Mouse (Mus musculus): ENCODE measurements around the gene Mrpl51.

Mrpl51 gene

GRCm38 (mm10) chr6:125192016-125192714, 564 bp downstream of the Mrpl51 start:
- ATAC-seq (ENCODE audit: low TSS enrichment), result peak; percentile 90

DNA sequence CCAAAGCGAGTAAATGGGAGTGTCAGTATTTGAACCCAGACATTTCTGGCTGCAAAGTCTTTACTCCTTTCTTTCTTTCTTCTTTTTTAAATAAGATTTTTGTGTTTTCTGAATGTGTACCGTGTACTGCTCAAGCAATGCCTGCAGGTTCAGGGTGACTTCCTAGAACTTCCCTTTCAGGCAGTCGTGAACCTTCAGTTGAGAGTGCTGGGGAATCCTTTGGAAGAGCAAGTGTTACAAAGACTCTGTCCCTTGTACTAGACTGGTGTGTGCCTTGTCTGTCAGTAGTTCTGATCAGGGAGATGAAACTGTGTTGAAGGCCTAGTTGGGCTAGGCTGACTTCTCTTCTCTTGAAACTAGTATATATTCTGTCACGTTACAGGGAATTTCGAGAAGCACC, 1.2 kb downstream of the Mrpl51 start:
- ATAC-seq (ENCODE audit: low TSS enrichment), result no peak

DNA sequence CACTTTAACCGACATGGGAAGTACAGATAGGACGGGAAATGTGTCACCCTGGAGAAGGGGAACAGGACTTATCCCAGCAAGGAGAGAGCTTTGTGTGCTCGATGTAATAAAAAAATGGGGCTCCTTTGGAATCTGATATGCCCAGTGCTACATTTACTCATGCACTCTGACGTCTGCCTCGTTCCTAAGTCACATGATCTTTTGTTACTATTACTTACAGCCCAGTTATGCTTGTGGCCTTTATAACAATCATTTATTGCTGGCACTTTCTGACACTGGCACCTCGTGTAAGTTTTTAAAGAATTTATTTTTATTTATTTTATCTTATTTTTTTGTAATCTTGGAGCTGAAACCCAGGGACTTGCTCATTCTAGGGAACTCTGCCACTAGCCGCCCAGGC, 1.8 kb downstream of the Mrpl51 start:
- ATAC-seq (ENCODE audit: low TSS enrichment), result no peak

DNA sequence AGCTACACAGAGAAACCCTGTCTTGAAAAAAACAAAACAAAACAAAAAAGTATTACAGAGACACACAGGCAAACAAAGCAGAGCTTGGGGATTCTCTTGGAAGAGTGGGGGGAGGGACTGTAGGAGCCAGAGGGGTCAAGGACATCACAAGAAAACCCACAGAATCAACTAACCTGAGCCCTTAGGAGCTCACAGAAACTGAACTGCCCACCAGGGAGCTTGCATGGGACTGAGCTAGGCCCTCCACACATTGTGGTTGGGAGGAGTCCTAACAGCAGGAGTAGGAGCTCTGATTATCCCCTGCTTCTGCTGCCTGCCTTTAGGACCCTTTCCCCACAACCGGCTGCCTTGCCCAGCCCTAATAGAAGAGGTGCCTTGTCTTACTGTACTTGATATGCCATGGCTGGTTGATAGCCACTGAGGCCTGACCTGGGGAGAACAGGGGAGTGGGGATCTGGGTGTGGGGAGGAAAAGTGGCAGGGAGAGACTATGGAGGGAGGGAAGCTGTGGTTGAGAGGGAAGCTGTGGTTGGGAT, 4.0 kb downstream of the Mrpl51 start:
- no peak for ATAC-seq (ENCODE audit: low TSS enrichment)

DNA sequence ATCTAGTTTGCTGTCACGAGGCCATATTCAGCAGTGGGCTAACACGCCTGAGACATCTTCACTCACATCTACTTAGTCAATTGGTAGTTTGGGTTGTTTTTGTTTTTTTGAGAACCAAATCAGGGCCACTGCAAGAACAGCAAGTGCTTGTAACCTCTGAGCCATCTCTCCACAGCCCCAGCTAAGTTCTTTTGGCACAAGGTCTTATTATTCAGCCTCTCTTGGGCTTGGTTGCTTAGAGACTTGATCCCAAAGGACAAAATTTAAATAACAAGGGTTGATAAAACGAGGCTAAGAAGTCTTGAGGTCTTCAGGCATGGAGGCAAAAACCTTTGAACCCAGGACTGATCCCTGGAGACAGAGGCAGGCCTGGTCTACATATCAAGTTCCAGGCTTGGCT, 4.7 kb downstream of the Mrpl51 start:
- ATAC-seq (ENCODE audit: low TSS enrichment), result no peak

- ATAC-seq (ENCODE audit: low TSS enrichment), result peak; percentile 62; the same call in 1 of the 2 replicates
These were observed 5.6 kb downstream of the Mrpl51 start for GRCm38 (mm10) chr6:125197166-125197565.

GRCm38 (mm10) chr6:125210436-125210835, 18.8 kb downstream of the Mrpl51 start:
- no peak for ATAC-seq (ENCODE audit: low TSS enrichment)

DNA sequence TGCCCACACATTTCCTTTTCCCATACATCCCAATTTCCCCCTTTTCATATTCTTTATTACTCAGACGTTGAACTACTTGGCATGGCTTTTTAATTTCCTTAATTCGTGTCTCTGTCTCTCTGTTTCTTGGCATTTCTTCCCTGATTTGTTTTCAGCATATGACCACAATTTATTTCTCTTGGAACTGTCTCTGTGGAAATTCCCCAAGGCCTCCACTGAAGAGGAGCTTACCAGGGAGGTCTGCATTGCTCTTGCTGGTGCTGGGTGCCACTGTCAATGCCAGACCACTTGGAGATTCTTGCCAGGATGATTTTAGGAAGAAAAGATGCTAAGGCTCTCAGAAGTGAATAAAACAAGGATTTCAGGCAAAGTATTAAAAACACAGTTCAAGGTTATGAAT, 21.0 kb downstream of the Mrpl51 start:
- no peak for ATAC-seq (ENCODE audit: low TSS enrichment)

DNA sequence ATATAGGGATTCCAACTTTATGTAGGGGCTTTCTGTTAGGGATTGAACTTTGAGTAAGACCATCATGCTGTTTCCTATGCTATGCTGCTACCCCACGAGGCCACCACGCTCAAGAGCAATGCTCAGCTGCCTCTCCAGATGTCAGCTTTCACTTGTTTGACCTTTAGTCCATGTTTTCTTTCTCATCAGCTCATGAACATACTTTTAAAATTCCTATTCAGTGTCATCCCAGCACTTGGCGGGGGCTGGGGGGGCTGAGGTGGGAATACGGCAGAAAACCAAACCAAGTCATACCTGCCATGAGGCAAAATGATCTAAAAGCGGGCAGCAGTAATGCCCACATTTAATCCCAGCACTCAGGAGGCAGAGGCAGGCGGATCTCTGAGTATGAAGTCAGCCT, 21.5 kb downstream of the Mrpl51 start:
- ATAC-seq (ENCODE audit: low TSS enrichment), result no peak

DNA sequence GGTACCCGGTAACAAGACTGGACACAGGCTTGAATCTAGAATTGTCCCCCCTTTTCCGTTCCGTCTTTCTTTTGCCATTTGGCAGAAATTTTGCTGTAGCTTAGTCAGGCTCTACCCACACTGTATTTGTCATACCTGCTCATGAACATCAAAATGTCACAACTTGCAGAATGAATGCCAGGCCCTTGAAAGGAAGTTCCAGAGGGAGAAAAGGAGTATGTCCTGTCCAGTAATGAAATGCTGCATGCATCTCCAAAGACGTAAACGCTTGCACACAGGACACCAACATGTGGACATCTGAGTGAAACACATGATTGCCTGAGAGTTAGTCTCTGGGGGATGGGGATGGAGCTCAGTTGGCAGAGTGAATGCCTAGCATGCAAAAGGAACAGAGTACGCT, 22.1 kb downstream of the Mrpl51 start:
- no peak for ATAC-seq (ENCODE audit: low TSS enrichment)

DNA sequence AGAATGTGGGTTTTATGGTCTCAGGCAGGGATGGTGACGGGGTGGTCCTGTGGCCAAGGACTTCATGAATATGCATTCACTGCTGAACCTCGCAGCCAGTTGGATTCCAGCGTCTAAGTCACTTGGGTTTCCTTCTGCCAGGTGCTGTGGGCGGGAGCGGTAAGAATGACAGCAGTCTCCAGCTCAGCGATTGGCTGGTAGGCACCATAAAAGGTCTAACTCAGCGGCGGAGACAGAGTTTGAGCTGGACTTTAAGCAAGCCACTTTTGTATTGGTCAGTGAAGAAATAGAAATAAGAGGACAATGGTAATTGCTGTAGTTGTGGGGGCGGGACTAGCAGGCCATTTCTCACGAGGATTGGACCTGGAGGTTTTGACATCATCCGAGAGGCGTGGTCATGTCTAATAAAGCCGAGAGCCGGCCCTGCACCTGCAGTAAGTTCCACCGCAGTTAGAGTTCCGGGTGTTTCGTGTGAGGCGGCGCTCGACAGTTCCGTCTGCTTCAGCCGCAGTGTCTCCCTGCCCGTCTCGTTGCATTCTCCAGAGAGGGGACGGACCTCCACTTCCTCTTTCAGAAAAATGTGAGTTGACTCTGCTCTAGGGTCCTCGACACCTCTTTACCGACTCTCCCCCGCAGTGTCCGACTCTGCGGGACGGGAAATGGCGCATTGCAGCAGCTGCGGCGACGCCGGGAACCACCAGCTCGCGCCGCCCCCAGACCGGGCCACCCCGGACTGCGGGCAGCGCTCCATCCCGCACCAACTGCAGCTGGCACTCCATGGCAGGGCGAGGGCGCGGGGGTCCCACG, 23.8 kb downstream of the Mrpl51 start, which contains the start of gene Vamp1:
Vamp1 (plus strand) TSS at position 404 of the 807 bp plus-strand sequence.
- peak; percentile 89 for ATAC-seq (ENCODE audit: low TSS enrichment)

GRCm38 (mm10) chr6:125216898-125217297, 25.3 kb downstream of the Mrpl51 start:
- ATAC-seq (ENCODE audit: low TSS enrichment), result no peak

- ATAC-seq (ENCODE audit: low TSS enrichment), result no peak
These were observed 26.3 kb downstream of the Mrpl51 start for GRCm38 (mm10) chr6:125217899-125218298.

GRCm38 (mm10) chr6:125218963-125219362, 27.4 kb downstream of the Mrpl51 start:
- no peak for ATAC-seq (ENCODE audit: low TSS enrichment)

- no peak for ATAC-seq (ENCODE audit: low TSS enrichment)
These were observed 29.6 kb downstream of the Mrpl51 start for GRCm38 (mm10) chr6:125221115-125221745.

DNA sequence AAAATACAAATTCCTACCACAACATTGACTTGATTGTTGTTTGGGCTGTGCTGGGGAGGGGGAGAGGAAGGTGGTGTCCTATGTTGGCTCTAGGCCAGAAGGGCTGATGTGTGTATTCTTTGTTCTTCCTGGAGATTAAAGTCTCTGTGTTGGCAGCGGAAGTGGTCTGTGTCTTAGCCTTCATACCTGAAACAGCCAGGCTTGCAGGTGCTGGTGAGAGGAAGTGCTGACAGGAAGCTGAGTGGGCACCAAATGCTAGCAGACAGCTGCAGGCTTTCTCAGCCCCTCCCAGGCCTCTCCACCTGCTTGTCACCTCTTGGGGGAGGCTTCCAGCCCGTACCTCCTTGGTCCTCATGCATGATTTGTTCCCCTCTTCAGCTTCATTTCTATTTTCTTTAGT, 30.5 kb downstream of the Mrpl51 start:
- ATAC-seq (ENCODE audit: low TSS enrichment), result no peak

GRCm38 (mm10) chr6:125222577-125222976, 31.0 kb downstream of the Mrpl51 start:
- no peak for ATAC-seq (ENCODE audit: low TSS enrichment)

DNA sequence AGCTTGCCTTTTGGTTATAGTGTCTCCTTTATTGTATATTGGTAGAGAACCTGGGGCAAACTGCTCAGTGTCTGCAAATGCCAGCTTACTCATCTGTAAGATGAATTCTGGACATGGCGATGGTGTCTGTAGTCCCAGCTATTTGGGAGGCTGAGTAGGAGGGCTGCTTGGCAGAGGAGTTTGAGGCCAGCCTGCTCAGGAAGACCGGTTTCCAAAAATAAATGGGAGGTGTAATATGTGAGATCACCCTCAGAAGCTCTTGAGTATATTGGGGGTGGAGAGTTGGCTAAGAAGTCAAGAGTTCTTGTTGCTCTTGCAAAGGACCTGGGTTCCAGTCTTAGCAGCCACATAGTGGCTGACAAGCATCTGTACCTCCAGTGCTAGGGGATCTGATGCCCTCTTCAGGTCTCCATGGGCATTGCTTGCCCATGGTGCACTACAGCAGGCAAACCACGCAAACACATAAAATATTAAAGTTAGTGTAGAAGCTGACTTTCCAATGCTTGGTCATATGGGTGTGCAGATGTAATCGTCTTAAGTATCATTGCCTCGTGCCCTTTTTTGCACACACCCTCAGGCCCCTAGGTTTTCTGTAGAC, 34.0 kb downstream of the Mrpl51 start:
- peak; percentile 75 for ATAC-seq (ENCODE audit: low TSS enrichment)

DNA sequence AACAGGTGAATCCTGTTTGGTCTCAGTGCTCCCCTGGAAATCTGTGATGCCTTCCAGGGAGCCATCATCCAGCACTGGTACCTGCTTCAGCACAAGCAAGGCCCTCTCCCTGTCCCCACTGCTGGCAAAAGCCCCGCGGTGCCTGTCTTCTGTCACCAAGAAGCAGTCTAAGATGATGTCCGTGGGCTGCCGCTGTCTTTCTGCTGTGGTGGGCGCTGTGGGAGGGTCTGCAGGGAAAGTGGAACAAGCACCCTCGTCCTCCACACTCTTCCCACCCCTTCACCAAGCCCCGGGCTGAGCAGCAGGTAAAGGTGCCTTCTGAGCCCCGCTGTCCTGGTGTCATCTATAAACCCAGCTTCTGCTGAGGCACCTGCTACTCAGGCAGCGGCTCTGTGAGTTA, 39.0 kb downstream of the Mrpl51 start:
- no peak for ATAC-seq (ENCODE audit: low TSS enrichment)

DNA sequence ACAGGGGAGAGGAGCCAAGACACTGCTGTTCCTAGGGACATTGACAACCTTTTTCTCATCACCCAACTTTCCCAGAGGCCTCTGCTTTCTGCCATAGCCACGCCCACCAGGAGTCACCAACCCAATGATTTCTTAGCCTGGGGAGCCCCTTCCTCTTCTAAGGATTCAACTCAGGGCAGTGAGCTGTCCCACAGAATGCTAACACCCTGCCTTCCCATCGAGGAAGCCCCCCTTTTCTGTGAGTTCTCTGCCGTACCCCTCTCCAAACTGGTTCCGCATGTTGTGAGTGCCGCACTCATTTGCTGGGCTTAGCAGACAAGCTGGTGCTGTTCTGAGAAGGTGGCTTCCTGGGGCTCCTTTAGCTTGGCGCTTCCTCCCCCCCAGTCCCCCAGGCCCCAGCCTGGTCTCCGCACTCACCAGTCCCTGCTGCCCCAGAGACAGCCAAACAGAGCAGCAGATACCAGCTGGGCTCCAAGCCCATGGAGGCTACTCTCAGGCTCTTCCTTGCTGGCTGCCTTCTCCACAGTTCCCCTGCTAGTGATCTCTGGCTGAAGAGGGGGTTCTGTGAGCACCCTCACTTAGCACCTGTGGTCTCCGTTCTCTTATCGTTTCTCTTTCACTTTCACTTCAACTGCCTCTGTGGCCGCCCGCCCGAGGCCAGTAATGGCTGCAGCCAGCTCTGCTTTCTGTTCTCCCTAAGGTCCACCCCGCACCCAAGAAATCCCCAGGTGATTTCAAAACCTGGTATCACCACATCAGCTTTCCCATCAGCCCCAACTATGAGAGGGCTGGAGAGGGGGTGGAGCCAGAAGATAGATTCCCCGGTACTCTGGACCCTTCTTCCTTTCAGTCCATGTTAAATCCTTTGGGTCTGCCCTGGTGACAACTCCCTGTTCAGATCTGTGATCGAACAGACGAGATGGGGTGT, 39.8 kb downstream of the Mrpl51 start, which contains the start of gene Tapbpl:
Tapbpl (minus strand) TSS at position 744 of the 928 bp plus-strand sequence.
- peak; percentile 61 for ATAC-seq (ENCODE audit: low TSS enrichment)

- ATAC-seq (ENCODE audit: low TSS enrichment), result no peak
These were observed 40.4 kb downstream of the Mrpl51 start for GRCm38 (mm10) chr6:125232045-125232437.
